Mouse (Mus musculus): ENCODE data around the gene Ambra1. TPM values are rescaled to one million over a fixed set of nuclear protein-coding genes. Genes with fewer than 3 reads are reported as not detected.

Ambra1 gene
- total and polyA plus RNA-seq, 3 experiments, result 15.8 to 27.1 (median 21.9) TPM

GRCm38 (mm10) chr2:91958701-91959457, 228.9 kb downstream of the Ambra1 start (continued):
- no peak for TF ChIP-seq EP300 (IDR thresholded peaks at IDR 0.05; ENCODE audit: low read length)
- no peak for TF ChIP-seq USF2 (conservative IDR thresholded peaks at IDR 0.05; ENCODE audit: low read depth, low read length)
- TF ChIP-seq SMC3 (IDR thresholded peaks at IDR 0.05; ENCODE audit: low read depth, low read length), result peak; percentile 72
- peak; percentile 45 to 75 for TF ChIP-seq CTCF (conservative IDR thresholded peaks at IDR 0.05 in 1 of 2, IDR thresholded peaks at IDR 0.05 in 1 of 2; ENCODE audit: low read depth in 2 of 2, low read length in 2 of 2)
- no peak for TF ChIP-seq MAFK (IDR thresholded peaks at IDR 0.05; ENCODE audit: insufficient replicate concordance, low read length)
- TF ChIP-seq USF1 (IDR thresholded peaks at IDR 0.05; ENCODE audit: low read depth, low read length), result no peak
- no peak for TF ChIP-seq UBTF (IDR thresholded peaks at IDR 0.05; ENCODE audit: low read depth, low read length)
- peak; percentile 33; the same call in 1 of the 2 replicates for TF ChIP-seq TCF12 (IDR thresholded peaks at IDR 0.05; ENCODE audit: low read depth, low read length)
- no peak for TF ChIP-seq NRF1 (IDR thresholded peaks at IDR 0.05; ENCODE audit: low read depth, low read length)
- TF ChIP-seq MAX (IDR thresholded peaks at IDR 0.05; ENCODE audit: low read length), result no peak
- no peak for TF ChIP-seq POLR2A (IDR thresholded peaks at IDR 0.05; ENCODE audit: low read depth, low read length)
- no peak for TF ChIP-seq PAX5 (IDR thresholded peaks at IDR 0.05; ENCODE audit: low read length)
- no peak for TF ChIP-seq E2F4 (IDR thresholded peaks at IDR 0.05; ENCODE audit: insufficient replicate concordance, low read depth, low read length)
- TF ChIP-seq IRF4 (IDR thresholded peaks at IDR 0.05; ENCODE audit: low read depth, low read length), result 0 out of 2 replicates have a peak, but pooled peaks have one; percentile 20

- Histone ChIP-seq H3K36me3 (replicated peaks in 1 of 2; ENCODE audit: control insufficient read depth in 1 of 2, insufficient read depth in 1 of 2, low read length in 1 of 2) (peaks cover 0 to 53% of the 10 kb centered on the region in 2 experiments), H3K27ac (ENCODE audit: insufficient read depth, low read depth) (no peak overlapping the region), H3K9ac (ENCODE audit: insufficient read depth, low read depth) (no peak overlapping the region), H3K9me3 (replicated peaks; ENCODE audit: low read length) (no peaks in the 10 kb centered on the region), H3K4me1 (ENCODE audit: control insufficient read depth in 1 of 2, insufficient read depth in 2 of 2) (peaks cover 12 to 80% of the 10 kb centered on the region in 2 experiments), H3K4me3 (replicated peaks in 1 of 3; ENCODE audit: low read depth in 2 of 3, low read length in 2 of 3, poor library complexity in 1 of 3) (no peak overlapping the region), H3K79me2 (replicated peaks; ENCODE audit: control insufficient read depth, extremely low read depth, insufficient read depth, poor library complexity, severe bottlenecking) (peaks cover 27% of the 10 kb centered on the region), H3K27me3 (replicated peaks) (no peaks in the 10 kb centered on the region), H3K4me2 (ENCODE audit: insufficient read depth, low read depth, poor library complexity, severe bottlenecking) (no peak overlapping the region)
- in situ Hi-C loops (cut with MboI; ENCODE audit: low pct_ligation_motif_present, low pct_unique_long_range_greater_than_20kb, low sequenced_read_pairs) (no loop called here), dilution Hi-C loops (cut with MboI; ENCODE audit: extremely low pct_ligation_motif_present, extremely low pct_unique_long_range_greater_than_20kb, low sequenced_read_pairs) (no loop called here)
- TF ChIP-seq IRF4 (IDR thresholded peaks at IDR 0.05; ENCODE audit: low read depth, low read length) (no peak), SMC3 (IDR thresholded peaks at IDR 0.05; ENCODE audit: low read depth, low read length) (no peak), EP300 (IDR thresholded peaks at IDR 0.05; ENCODE audit: low read length) (no peak), SIN3A (IDR thresholded peaks at IDR 0.05; ENCODE audit: low read length) (no peak), CTCF (conservative IDR thresholded peaks at IDR 0.05 in 1 of 2, IDR thresholded peaks at IDR 0.05 in 1 of 2; ENCODE audit: low read depth in 2 of 2, low read length in 2 of 2) (no peak), MXI1 (IDR thresholded peaks at IDR 0.05; ENCODE audit: low read depth, low read length) (no peak), ETS1 (conservative IDR thresholded peaks at IDR 0.05; ENCODE audit: low read depth, low read length) (no peak)
- no peak for DNase-seq (ENCODE audit: extremely low read depth)
These were observed 229.8 kb downstream of the Ambra1 start for GRCm38 (mm10) chr2:91959544-91960410.
